In genomic region chr8:125898899-125899298, GRCm38 (mm10) we compare ENCODE assay signal across 9 mouse cellular contexts. TPM values are rescaled to one million over a fixed set of nuclear protein-coding genes. Genes with fewer than 3 reads are reported as not detected.
DNase-seq lines count a peak whose midpoint lies in the region; ATAC-seq and TF ChIP-seq lines count a peak whose summit lies in the region.
"Had no signal": no experiment of that assay in that cellular context is flagged by ENCODE, and none has a peak within 500 bp of the region (broad histone marks: within the 10 kb centered on the region; RNA-seq: fewer than 3 reads in every experiment).

No protein-coding gene starts in this region.

- ATAC-seq in hindbrain, embryonic 13.5 days (ENCODE audit: low FRiP score), result no peak
- no peak for ATAC-seq in liver, embryonic 14.5 days (ENCODE audit: insufficient read depth)
- peak; percentile 45; the same call in 1 of the 2 replicates for ATAC-seq in neural tube, embryonic 15.5 days (ENCODE audit: low FRiP score)

- peak overlapping the region; percentile 86 for H3K9ac ChIP-seq in hindbrain, embryonic 13.5 days
- H3K9ac ChIP-seq in liver, embryonic 14.5 days (replicated peaks), result no peak overlapping the region
- H3K9ac ChIP-seq in neural tube, embryonic 15.5 days (replicated peaks), result peak overlapping the region; percentile 41
- H3K9ac ChIP-seq: limb, embryonic 13.5 days had no signal

- no peak for TF ChIP-seq EP300 in liver, embryonic 14.5 days (IDR thresholded peaks at IDR 0.05; ENCODE audit: low read depth)

- H3K4me3 ChIP-seq in cortical plate, adult 2 months (ENCODE audit: insufficient read depth, low read length), result peak overlapping the region; percentile 81; the same call in 1 of the 2 replicates
- H3K4me3 ChIP-seq in hindbrain, embryonic 13.5 days, result peak overlapping the region; percentile 64
- no peak overlapping the region for H3K4me3 ChIP-seq in liver, embryonic 14.5 days (ENCODE audit: insufficient read depth in 1 of 2, low read depth in 2 of 2, low read length in 2 of 2)
- H3K4me3 ChIP-seq in neural tube, embryonic 15.5 days (replicated peaks), result peak overlapping the region; percentile 68

- peak; percentile 68 for TF ChIP-seq CTCF in cortical plate, adult 2 months (IDR thresholded peaks at IDR 0.05; ENCODE audit: extremely low read depth, insufficient read depth, low read length)
- peak; percentile 55; the same call in 1 of the 2 replicates for TF ChIP-seq CTCF in liver, embryonic 14.5 days (IDR thresholded peaks at IDR 0.05; ENCODE audit: low read depth)

- H3K36me3 ChIP-seq in hindbrain, embryonic 13.5 days, result no peaks in the 10 kb centered on the region
- no peaks in the 10 kb centered on the region for H3K36me3 ChIP-seq in liver, embryonic 14.5 days (replicated peaks; ENCODE audit: control insufficient read depth, insufficient read depth, low read depth)
- no peaks in the 10 kb centered on the region for H3K36me3 ChIP-seq in neural tube, embryonic 15.5 days
- H3K36me3 ChIP-seq: limb, embryonic 13.5 days had no signal

- H3K4me2 ChIP-seq in hindbrain, embryonic 13.5 days, result peak overlapping the region; percentile 71
- no peak overlapping the region for H3K4me2 ChIP-seq in liver, embryonic 14.5 days (ENCODE audit: low read depth)
- peak overlapping the region; percentile 69 for H3K4me2 ChIP-seq in neural tube, embryonic 15.5 days

- no peak for TF ChIP-seq POLR2A in cortical plate, adult 2 months (IDR thresholded peaks at IDR 0.05; ENCODE audit: extremely low read depth, insufficient read depth, low read length)

- no peaks in the 10 kb centered on the region for H3K9me3 ChIP-seq in hindbrain, embryonic 13.5 days
- no peaks in the 10 kb centered on the region for H3K9me3 ChIP-seq in liver, embryonic 14.5 days (ENCODE audit: control insufficient read depth, low read length)
- no peaks in the 10 kb centered on the region for H3K9me3 ChIP-seq in neural tube, embryonic 15.5 days (replicated peaks)
- H3K9me3 ChIP-seq: limb, embryonic 13.5 days had no signal

- H3K27ac ChIP-seq in cortical plate, adult 2 months (ENCODE audit: insufficient read depth, low read length), result peak overlapping the region; percentile 63; the same call in 1 of the 2 replicates
- peak overlapping the region; percentile 84 for H3K27ac ChIP-seq in hindbrain, embryonic 13.5 days
- no peak overlapping the region for H3K27ac ChIP-seq in liver, embryonic 14.5 days
- H3K27ac ChIP-seq in neural tube, embryonic 15.5 days (replicated peaks), result peak overlapping the region; percentile 84
- H3K27ac ChIP-seq: limb, embryonic 13.5 days had no signal

- peak; percentile 69 for DNase-seq in layer of hippocampus, adult 11-12 months (ENCODE audit: low spot score)
- no peak for DNase-seq in layer of hippocampus, adult 9-10 months (ENCODE audit: low spot score)
- DNase-seq in R1 (ENCODE audit: low read depth, low spot score), result peak; percentile 69
- peak in 2 of 3 experiments; percentile 17 to 23 for DNase-seq in liver, embryonic 14.5 days (ENCODE audit: low read depth in 3 of 3, low spot score in 3 of 3)
- DNase-seq in T-cell, adult 2 months (ENCODE audit: low spot score), result no peak

- peaks cover 32% of the 10 kb centered on the region for H3K27me3 ChIP-seq in hindbrain, embryonic 13.5 days
- H3K27me3 ChIP-seq in liver, embryonic 14.5 days (ENCODE audit: control insufficient read depth, insufficient read depth, low read length), result peaks cover 18% of the 10 kb centered on the region
- no peaks in the 10 kb centered on the region; the same call in 1 of the 2 replicates for H3K27me3 ChIP-seq in neural tube, embryonic 15.5 days (replicated peaks)

- 1% methylated on average over 6 of the region's 6 CpGs for WGBS in hindbrain, embryonic 13.5 days
- WGBS in liver, embryonic 14.5 days (ENCODE audit: insufficient replicate concordance), result under 1% methylated on average over 6 of the region's 6 CpGs
- 0% methylated on average over 6 of the region's 6 CpGs for WGBS in neural tube, embryonic 15.5 days

- H3K4me1 ChIP-seq in cortical plate, adult 2 months (ENCODE audit: control insufficient read depth, insufficient read depth, low read length), result peaks cover 7% of the 10 kb centered on the region; the same call in 1 of the 2 replicates
- peaks cover 20% of the 10 kb centered on the region for H3K4me1 ChIP-seq in hindbrain, embryonic 13.5 days (replicated peaks)
- H3K4me1 ChIP-seq in liver, embryonic 14.5 days (replicated peaks; ENCODE audit: control insufficient read depth in 2 of 2, insufficient read depth in 2 of 2, low read length in 1 of 2), result no peaks in the 10 kb centered on the region
- H3K4me1 ChIP-seq in neural tube, embryonic 15.5 days, result peaks cover 26% of the 10 kb centered on the region

RNA-seq across cellular contexts. Expression of gene Pcnx2, which starts 0.8 kb away (rescaled TPM):
- 54.4 and 57.8 TPM in 2 replicates for polyA plus RNA-seq in cortical plate, adult 2 months (2012; rRNA removed)
- polyA plus RNA-seq in hindbrain, embryonic 13.5 days (2015; fragmentation: Nextera tagmentation; extraction: Ambion mirVana), result 3.3 and 4.6 TPM in 2 replicates
- 0.17 and 0.19 TPM in 2 replicates for polyA plus RNA-seq in liver, embryonic 14.5 days (2012; rRNA removed)
- 0.05 TPM in 1 of 2 replicates, not detected in the other for polyA plus RNA-seq in liver, embryonic 14.5 days (2014; fragmentation: Nextera tagmentation; extraction: Ambion mirVana)
- polyA plus RNA-seq in neural tube, embryonic 15.5 days (2015; fragmentation: Nextera tagmentation; extraction: Ambion mirVana), result 3.6 and 4.8 TPM in 2 replicates

RNA-seq across cellular contexts. Expression of gene Map3k21, which starts 11.4 kb away (rescaled TPM):
- polyA plus RNA-seq in cortical plate, adult 2 months (2012; rRNA removed), result 2.4 and 2.5 TPM in 2 replicates
- polyA plus RNA-seq in hindbrain, embryonic 13.5 days (2015; fragmentation: Nextera tagmentation; extraction: Ambion mirVana), result 0.29 and 0.48 TPM in 2 replicates
- polyA plus RNA-seq in liver, embryonic 14.5 days (2012; rRNA removed), result 0.04 TPM in 2 replicates
- polyA plus RNA-seq in liver, embryonic 14.5 days (2014; fragmentation: Nextera tagmentation; extraction: Ambion mirVana), result 0.01 and 0.11 TPM in 2 replicates
- 0.59 and 0.86 TPM in 2 replicates for polyA plus RNA-seq in neural tube, embryonic 15.5 days (2015; fragmentation: Nextera tagmentation; extraction: Ambion mirVana)

Comparison
In these comparisons a context has a peak if more than half of its experiments do, and no peak if none do; other contexts are left out.
1. DNase-seq: peak in layer of hippocampus, adult 11-12 months (single experiment), R1 (single experiment) and liver, embryonic 14.5 days (2 of 3); none in layer of hippocampus, adult 9-10 months (single experiment) and T-cell, adult 2 months (single experiment).
2. H3K4me3 ChIP-seq: peak in cortical plate, adult 2 months (single experiment), hindbrain, embryonic 13.5 days (single experiment) and neural tube, embryonic 15.5 days (single experiment); none in liver, embryonic 14.5 days (0 of 2).